Mouse (Mus musculus): ENCODE results near the gene Car6.

The Car6 gene

DNA sequence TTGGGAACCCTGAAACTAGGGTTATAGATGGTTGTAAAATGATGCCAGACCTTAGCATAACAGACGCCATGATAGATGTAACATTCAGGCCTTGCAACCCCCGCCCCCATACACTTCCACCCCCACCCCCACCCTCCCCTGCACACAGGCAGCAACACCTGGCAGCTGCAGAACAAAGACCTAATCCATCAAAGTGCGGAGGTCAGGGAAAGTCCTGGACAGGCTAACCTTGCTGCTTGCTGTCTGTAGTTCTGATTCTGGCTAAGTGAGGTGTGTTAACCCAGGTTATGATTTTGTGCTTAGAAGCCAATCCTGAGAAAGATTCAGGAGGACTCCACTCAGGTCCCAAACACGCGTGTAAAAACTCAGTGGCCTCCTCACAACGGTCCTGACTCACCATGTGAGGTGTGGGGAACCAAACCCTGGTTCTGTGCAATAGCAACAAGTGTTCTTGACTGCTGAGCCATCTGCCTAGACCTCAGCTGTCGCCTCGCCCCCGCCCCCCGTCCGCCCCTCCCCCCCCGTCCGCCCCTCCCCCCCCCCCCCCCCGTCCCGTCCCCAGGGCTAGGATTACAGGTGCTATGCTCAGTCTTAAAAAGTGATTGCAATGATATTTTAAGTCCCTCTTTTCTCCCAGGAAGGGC lies 28.7 kb upstream of the Car6 start:
- no peak for DNase-seq (ENCODE audit: extremely low read depth, insufficient read length, low spot score)

- DNase-seq (ENCODE audit: extremely low read depth, insufficient read length, low spot score): no peak
Observed at GRCm38 (mm10) chr4:150228581-150229348, 27.6 kb upstream of the Car6 start.

GRCm38 (mm10) chr4:150226818-150227688 lies 25.9 kb upstream of the Car6 start:
- peak; percentile 81 for DNase-seq (ENCODE audit: extremely low read depth, insufficient read length, low spot score)

GRCm38 (mm10) chr4:150225700-150226099 lies 24.6 kb upstream of the Car6 start:
- no peak for DNase-seq (ENCODE audit: extremely low read depth, insufficient read length, low spot score)

GRCm38 (mm10) chr4:150223830-150224229 lies 22.7 kb upstream of the Car6 start:
- no peak for DNase-seq (ENCODE audit: extremely low read depth, insufficient read length, low spot score)

DNA sequence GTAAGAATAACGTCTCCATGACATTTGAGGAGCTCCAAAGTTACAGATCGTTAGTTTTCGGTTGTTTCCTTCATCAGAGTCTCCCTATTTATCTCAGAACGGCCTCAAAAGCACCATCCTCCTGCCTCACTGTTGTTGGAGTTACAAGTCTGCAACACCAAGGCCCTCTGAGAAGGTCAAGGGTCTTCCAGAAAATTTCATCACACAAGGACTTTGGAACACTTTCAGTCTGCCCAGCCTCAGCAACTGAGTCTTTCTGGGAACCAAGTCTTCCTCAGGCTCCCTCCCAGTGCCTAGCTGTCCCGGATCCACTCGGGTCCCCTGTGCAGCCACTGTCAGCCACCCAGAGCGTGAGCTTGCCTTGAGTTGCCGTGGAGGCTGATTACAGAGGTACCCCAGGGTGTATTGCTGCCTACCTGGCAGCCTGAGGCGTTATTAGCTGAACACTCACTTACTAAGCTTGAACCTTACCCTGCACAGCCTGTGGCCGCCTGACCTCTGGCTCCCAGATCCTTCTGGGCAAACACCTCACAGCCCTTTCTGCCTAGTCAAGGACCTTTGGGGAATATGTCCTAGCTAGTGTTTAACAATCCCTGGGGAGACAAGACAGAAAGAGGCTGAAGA lies 20.0 kb upstream of the Car6 start:
- no peak for DNase-seq (ENCODE audit: extremely low read depth, insufficient read length, low spot score)

GRCm38 (mm10) chr4:150220584-150220983 lies 19.5 kb upstream of the Car6 start:
- DNase-seq (ENCODE audit: extremely low read depth, insufficient read length, low spot score): peak; percentile 47

DNA sequence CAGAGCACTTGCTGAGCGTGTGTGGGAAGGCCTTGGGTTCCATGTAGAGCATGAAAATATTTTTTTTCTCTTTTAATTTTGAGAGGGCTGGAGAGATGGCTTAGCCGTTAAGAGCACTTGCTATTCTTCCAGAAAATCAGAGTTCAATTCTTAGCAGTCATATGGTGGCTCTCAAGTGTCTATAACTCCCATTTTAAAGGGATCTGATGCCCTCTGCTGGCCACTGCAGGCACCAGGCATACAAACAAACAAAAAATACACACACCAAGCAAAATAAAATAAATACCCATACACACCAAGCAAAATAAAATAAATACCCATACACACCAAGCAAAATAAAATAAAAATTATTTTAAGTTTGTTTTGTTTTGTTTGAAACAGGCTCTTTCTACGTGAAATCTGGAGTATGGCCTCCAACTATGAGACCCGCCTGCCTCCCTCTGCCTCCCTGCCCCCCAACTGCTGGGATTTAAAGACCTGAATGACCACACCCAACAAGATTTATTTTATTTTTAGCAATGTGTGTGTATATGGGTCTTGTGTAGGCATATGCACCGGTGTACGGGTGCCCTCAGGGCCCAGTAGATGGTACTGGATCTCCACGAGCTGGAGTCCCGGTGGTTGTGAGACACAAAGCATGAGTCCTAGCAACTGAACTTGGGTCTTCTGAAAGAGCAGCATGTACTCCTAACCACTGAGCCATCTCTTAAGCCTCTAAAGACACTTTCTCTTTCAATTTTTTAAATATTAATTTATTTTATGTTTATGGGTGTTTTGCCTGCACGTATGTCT lies 18.6 kb upstream of the Car6 start:
- DNase-seq (ENCODE audit: extremely low read depth, insufficient read length, low spot score): no peak

DNA sequence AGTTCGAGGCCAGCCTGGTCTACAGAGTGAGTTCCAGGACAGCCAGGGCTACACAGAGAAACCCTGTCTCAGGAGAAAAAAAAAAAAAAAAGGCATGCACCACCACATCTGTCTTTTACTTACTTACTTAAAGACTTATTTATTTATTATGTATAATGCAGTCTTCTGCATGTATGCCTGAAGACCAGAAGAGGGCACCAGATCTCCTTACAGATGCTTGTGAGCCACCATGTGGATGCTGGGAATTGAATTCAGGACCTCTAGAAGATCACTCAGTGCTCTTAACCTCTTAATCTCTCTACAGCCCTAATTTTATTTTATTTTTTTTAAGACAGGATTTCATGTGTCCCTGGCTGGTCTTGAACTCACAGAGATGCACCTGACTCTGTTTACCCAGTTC lies 16.8 kb upstream of the Car6 start:
- DNase-seq (ENCODE audit: extremely low read depth, insufficient read length, low spot score): no peak

GRCm38 (mm10) chr4:150217042-150217554 lies 16.0 kb upstream of the Car6 start:
- DNase-seq (ENCODE audit: extremely low read depth, insufficient read length, low spot score): no peak

DNA sequence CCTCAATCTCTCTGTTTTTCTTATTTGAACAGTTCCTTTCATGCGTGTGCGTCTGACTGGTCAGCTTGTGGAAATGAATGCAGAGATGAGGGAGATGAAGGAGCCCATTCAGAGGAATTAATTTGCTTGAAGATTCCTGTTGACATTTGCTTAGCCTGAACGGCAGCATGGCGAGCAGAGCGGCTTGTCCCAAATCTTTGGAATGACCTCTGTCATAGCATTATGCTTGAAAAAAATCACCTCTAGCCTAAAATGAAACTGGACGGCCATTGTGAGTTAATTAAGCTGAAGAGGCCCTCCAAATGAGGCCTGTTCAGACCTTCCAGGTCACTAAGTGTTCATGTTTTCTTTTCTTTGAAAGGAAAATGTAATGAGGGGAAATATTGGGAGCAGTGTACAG lies 15.3 kb upstream of the Car6 start:
- DNase-seq (ENCODE audit: extremely low read depth, insufficient read length, low spot score): no peak

- DNase-seq (ENCODE audit: extremely low read depth, insufficient read length, low spot score): no peak
Observed at GRCm38 (mm10) chr4:150213910-150214309, 12.8 kb upstream of the Car6 start.

DNA sequence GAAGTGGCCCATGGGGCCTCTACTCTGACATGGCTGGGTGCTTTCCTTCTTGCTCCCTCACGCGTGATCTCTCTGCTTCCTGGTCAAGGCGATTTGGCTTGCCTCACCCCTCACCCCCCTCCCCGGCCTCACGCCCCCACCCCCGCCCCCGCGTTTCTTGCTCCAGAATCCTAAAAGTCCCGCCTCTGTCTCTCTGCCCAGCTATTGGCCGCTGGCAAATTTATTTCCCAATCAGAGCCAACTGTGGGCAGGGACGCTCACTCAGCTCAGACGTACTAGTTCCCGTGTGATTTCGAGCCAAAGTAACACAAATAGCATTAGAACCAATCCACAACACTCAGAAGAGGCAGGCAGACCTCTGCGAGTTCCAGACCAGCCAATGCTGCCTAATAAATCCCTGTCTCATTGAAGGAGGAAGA lies 11.4 kb upstream of the Car6 start:
- no peak for DNase-seq (ENCODE audit: extremely low read depth, insufficient read length, low spot score)

DNA sequence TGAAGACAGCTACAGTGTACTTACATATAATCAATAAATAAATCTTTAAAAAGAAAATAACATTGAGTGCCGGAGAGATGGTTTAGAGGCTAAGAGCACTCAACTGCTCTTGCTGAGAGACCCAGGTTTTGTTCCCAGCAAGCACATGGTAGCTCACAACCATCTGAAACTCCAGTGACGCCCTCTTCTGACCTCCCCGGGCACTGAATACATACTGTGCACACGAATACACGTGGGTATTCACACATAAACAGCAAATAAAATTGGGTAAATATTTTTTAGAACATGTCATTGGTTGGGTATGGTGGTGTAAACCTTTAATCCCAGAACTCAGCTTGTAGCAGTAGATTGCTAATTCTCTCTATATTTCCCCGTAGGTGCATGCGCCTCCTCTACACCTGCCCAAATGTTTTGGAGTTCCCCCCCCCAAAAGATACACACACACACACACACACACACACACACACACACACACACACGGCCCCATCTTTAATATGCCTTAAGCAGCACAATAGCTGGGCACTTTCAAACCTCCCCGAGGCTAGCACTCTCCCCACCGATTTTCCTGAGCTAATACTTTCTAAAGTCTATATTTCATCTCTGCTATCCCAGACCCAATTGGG lies 10.9 kb upstream of the Car6 start:
- no peak for DNase-seq (ENCODE audit: extremely low read depth, insufficient read length, low spot score)

DNA sequence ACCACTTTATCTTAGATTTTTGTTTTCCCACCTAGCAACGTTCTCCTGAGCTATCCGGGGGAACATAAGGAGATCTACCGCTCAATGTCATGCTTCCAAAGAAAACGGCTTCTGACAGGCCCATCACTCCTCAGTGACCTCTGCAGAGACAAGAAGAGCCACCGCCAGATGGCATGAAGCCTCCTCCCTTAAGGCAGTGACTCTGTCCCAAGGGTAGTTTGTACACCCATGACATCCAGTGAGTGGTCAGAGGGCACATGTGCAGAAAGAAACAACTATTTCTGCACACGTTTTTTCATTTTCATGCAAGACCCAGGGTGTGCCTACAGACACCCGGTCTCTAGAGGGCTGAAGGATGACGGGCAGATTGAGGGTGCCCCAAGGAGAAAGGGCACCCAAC lies 9.2 kb upstream of the Car6 start:
- DNase-seq (ENCODE audit: extremely low read depth, insufficient read length, low spot score): no peak

DNA sequence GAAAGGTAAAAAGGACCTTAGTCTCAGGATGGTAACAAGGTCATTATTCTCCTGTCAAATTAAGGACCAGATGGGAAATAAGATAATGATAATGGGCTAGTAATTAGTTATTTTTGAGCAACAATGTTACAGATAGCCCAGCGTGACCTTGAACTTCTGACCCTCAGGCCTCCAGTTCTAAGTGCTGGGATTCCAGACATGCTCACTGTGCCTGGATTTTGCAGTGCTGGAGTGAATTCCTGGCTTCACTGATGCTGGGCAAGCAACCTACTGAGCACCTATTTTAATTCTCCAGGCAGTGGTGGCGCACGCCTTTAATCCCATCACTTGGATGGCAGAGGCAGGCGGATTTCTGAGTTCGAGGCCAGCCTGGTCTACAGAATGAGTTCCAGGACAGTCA lies 8.6 kb upstream of the Car6 start:
- DNase-seq (ENCODE audit: extremely low read depth, insufficient read length, low spot score): no peak

GRCm38 (mm10) chr4:150204877-150205276 lies 3.7 kb upstream of the Car6 start:
- DNase-seq (ENCODE audit: extremely low read depth, insufficient read length, low spot score): no peak

GRCm38 (mm10) chr4:150202702-150203101 lies 1.6 kb upstream of the Car6 start:
- DNase-seq (ENCODE audit: extremely low read depth, insufficient read length, low spot score): no peak

DNA sequence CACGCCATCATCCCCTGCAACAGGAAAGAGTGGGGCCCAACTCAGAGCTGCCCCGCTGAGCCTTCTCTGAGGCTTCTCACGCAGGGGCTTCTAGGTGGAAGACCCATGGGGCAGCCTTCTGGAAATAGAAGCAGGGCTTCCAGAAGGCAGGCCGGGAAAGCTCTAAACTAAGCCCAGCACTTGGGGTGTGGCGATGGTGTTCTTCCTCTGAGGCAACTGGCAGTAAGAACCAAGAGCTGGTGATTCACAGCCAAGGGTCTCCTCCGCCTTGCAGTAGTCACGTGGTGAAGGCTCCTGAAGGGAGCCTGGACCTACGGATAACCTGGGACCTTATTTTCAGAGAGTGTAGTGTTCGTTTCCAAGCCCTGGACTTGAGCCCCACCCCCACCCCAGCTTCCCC lies 2.9 kb downstream of the Car6 start:
- DNase-seq (ENCODE audit: extremely low read depth, insufficient read length, low spot score): no peak

DNA sequence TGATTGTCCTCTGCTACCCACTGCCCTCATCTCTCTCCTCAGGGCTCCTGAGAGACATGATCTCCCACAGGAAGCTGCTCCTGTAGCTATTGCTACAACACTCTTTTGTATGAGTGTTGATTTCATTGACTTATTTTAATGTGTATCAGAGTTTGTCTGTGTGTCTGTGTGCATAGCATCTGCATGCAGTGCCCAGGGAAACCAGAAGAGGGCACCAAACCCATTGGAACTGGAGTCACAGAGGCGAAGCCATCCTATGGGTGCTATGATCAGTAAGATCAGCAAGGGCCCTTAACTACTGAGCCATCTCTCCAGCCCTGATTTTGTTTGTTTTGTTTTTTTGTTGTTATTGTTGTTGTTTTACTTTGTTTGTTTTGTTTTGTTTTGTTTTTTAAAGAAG lies 7.2 kb downstream of the Car6 start:
- DNase-seq (ENCODE audit: extremely low read depth, insufficient read length, low spot score): no peak

Measured in 3134 (cell line).